Mouse (Mus musculus) embryonic facial prominence, embryonic 13.5 days (tissue): ENCODE results near the gene Irf8. TPM values are rescaled to one million over a fixed set of nuclear protein-coding genes. Genes with fewer than 3 reads are reported as not detected.
A peak's percentile ranks its signal among the peaks of the same experiment; 100 is the strongest.

Experiments
- ATAC-seq: fragments of 200-750 bp; cut with Nextera tagmentation; 2 replicates; pipeline ENCODE4 v1.8.0; 2017; ENCODE audit warnings: low read depth; ENCODE audit not compliant: insufficient number of reproducible peaks, insufficient read depth, low FRiP score, low TSS enrichment
- H3K27ac ChIP-seq: fragments of 300-500 bp; sonication (generic); 2 replicates; pipeline ENCODE4 v1.5.1; 2015; ENCODE audit warnings: moderate library complexity, mild to moderate bottlenecking, inconsistent platforms
- H3K27me3 ChIP-seq: fragments of 300-500 bp; sonication (generic); 2 replicates; pipeline ENCODE4 v1.6.1; 2015; ENCODE audit warnings: mild to moderate bottlenecking, inconsistent platforms
- H3K36me3 ChIP-seq: fragments of 300-500 bp; sonication (generic); 2 replicates; pipeline ENCODE4 v1.6.1; 2015; ENCODE audit warnings: mild to moderate bottlenecking, inconsistent platforms
- H3K4me1 ChIP-seq: fragments of 300-500 bp; sonication (generic); 2 replicates; pipeline ENCODE4 v1.6.1; 2015; ENCODE audit warnings: inconsistent platforms
- H3K4me2 ChIP-seq: fragments of 300-500 bp; sonication (generic); 2 replicates; pipeline ENCODE4 v1.6.1; 2015; ENCODE audit warnings: moderate library complexity, mild to moderate bottlenecking, inconsistent platforms
- H3K4me3 ChIP-seq: fragments of 300-500 bp; sonication (generic); 2 replicates; pipeline ENCODE4 v1.5.1; 2015; ENCODE audit warnings: mild to moderate bottlenecking, inconsistent platforms
- H3K9ac ChIP-seq: fragments of 300-500 bp; sonication (generic); 2 replicates; pipeline ENCODE4 v1.6.1; 2015; ENCODE audit warnings: mild to moderate bottlenecking, inconsistent platforms
- H3K9me3 ChIP-seq: fragments of 300-500 bp; sonication (generic); 2 replicates; pipeline ENCODE4 v1.6.1; 2016; ENCODE audit warnings: inconsistent platforms
- WGBS: fragments of 180-500 bp; shearing (Covaris S2); methylation state at CpG from one replicate; pipeline ENCODE4 v1.1.7; 2015; ENCODE audit warnings: mixed read lengths; 5-methylcytosine and 5-hydroxymethylcytosine counted together
- polyA plus RNA-seq: library from polyadenylated mRNA; unstranded; fragments of >200 nt; fragmentation: Nextera tagmentation; extraction: Ambion mirVana; gene quantifications from 2 replicates; pipeline ENCODE4 v1.2.1, GENCODE M21; 2015

Gene Irf8
- polyA plus RNA-seq, 1 experiment from 2014 or later = 3.9 TPM

DNA sequence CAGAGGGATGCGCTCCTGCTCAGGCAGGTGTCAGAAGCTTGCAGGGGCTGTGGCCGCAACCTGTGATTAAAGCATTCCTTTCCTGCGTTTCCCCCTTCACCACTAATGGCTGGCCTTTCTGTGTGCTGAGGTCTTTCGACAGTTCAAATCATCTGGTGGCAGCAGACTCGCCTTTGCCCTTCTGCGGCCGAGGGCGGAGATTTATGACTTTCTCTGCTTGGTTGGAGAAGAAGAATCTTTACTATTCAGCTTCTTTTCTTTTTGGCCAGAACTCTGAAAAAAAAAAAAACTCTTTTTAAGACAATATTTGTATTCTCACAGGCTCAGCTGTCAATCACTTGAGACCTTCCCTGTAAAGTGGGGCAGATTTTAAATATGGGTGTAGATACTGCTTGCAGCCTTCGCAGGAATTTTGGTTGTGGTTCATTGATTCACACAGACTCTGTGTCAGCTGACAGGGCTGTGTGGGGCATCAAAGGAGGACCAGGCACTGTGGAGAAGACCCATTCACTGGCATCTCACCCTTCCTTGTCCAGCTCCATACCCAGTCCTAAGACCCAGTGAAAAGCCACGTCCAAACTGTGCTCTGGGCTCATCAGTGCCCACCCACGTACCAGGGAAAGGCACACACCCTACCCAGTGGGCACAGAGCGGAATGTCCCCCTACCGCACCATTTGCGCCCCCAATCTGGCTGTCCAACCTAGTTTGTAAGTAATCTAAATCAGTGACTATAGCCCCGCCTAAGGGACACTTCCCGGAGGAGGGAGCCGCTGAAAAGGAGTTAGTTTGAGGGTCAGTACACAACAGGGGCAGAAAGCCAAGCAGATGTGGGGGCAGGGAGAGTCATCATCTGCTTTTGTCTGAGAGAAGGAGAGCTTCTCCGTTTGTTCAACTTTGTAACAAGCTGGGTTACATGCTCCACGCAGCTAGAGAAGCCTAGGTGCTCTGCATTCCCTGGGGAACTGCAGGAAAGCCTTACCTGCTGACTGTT is 19.4 kb downstream of the Irf8 start:
- Histone ChIP-seq H3K36me3 (no peaks in the 10 kb centered on the region), H3K27me3 (no peaks in the 10 kb centered on the region), H3K4me3 (no peak overlapping the region), H3K27ac (0 out of 2 replicates have a peak overlapping the region, but pooled peaks have one; percentile 28), H3K9ac (no peak overlapping the region), H3K9me3 (no peaks in the 10 kb centered on the region), H3K4me2 (no peak overlapping the region), H3K4me1 (peaks cover 24% of the 10 kb centered on the region)
- no peak for ATAC-seq
- 55% methylated on average over 19 of the region's 19 CpGs for WGBS

- 18% methylated on average over 4 of the region's 4 CpGs for WGBS
- ATAC-seq = no peak
- H3K4me2 ChIP-seq = no peak overlapping the region
- H3K27ac ChIP-seq = no peak overlapping the region
- H3K9ac ChIP-seq = no peak overlapping the region
- H3K4me1 ChIP-seq = peaks cover 9% of the 10 kb centered on the region; the same call in 1 of the 2 replicates
- H3K27me3 ChIP-seq = no peaks in the 10 kb centered on the region
- no peaks in the 10 kb centered on the region for H3K36me3 ChIP-seq
- no peak overlapping the region for H3K4me3 ChIP-seq
- H3K9me3 ChIP-seq = no peaks in the 10 kb centered on the region
Measured at GRCm38 (mm10) chr8:120758005-120758404, 21.8 kb downstream of the Irf8 start.

DNA sequence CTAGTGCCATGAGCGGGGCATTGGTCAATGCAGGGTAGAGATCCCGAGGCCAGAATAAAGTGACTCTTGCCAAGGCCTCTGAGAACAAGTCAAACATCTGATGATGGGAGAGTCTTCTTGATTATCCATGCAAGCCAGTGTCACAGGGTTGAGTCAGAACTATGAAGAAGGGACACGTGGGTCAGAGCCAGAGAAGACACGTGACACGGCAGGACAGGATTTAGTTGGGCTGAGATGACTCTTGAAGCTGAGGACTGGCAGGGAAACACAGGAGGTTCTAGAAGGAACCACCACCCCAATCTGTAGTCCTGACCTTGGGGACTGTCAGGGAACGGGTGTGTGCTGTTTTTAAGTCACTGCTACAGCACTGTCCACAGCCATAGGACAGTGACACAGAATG is 23.7 kb downstream of the Irf8 start:
- Histone ChIP-seq H3K4me1 (peaks cover 6% of the 10 kb centered on the region; the same call in 1 of the 2 replicates), H3K36me3 (no peaks in the 10 kb centered on the region), H3K27me3 (no peaks in the 10 kb centered on the region), H3K9me3 (no peaks in the 10 kb centered on the region), H3K9ac (no peak overlapping the region), H3K4me3 (no peak overlapping the region), H3K27ac (no peak overlapping the region), H3K4me2 (no peak overlapping the region)
- ATAC-seq = no peak
- WGBS = 81% methylated on average over 6 of the region's 6 CpGs

GRCm38 (mm10) chr8:120760341-120761215 is 24.4 kb downstream of the Irf8 start:
- WGBS = 81% methylated on average over 19 of the region's 19 CpGs
- H3K27ac ChIP-seq = no peak overlapping the region
- H3K9me3 ChIP-seq = no peaks in the 10 kb centered on the region

GRCm38 (mm10) chr8:120763267-120763666 is 27.1 kb downstream of the Irf8 start:
- H3K4me3 ChIP-seq = no peak overlapping the region
- no peak overlapping the region for H3K27ac ChIP-seq
- ATAC-seq = no peak
- H3K4me1 ChIP-seq = 0 out of 2 replicates have a peak, but pooled peaks cover under 1% of the 10 kb centered on the region
- no peaks in the 10 kb centered on the region for H3K9me3 ChIP-seq
- H3K4me2 ChIP-seq = no peak overlapping the region
- no peak overlapping the region for H3K9ac ChIP-seq
- no peaks in the 10 kb centered on the region for H3K36me3 ChIP-seq
- 64% methylated on average over 5 of the region's 5 CpGs for WGBS
- no peaks in the 10 kb centered on the region for H3K27me3 ChIP-seq

More at GRCm38 (mm10) chr8:120760341-120761215, 24.4 kb downstream of the Irf8 start:
- no peak overlapping the region for H3K4me3 ChIP-seq
- no peak for ATAC-seq
- no peaks in the 10 kb centered on the region for H3K27me3 ChIP-seq
- H3K36me3 ChIP-seq = no peaks in the 10 kb centered on the region
- peaks cover 5% of the 10 kb centered on the region; the same call in 1 of the 2 replicates for H3K4me1 ChIP-seq
- H3K4me2 ChIP-seq = no peak overlapping the region
- H3K9ac ChIP-seq = no peak overlapping the region

DNA sequence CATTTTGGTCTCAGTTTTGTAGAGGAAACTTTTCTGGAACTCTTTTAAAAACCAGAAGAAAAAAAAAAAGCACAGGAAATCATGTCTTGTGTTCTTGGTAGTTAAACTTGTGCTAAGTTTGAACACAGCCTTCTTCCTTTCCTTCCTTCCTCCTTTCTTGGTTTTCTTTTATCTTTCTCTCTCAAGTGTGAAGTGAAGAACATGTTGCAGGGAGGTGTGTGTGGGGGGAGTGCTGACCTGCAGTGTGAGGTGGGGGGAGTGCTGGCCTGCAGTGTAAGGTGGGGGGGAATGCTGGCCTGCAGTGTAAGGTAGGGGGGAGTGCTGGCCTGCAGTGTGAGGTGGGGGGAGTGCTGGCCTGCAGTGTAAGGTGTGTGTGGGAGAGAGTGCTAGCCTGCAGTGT is 28.5 kb downstream of the Irf8 start:
- Histone ChIP-seq H3K4me2 (no peak overlapping the region), H3K4me1 (peaks cover 6% of the 10 kb centered on the region; the same call in 1 of the 2 replicates), H3K9me3 (no peaks in the 10 kb centered on the region), H3K27ac (no peak overlapping the region), H3K36me3 (no peaks in the 10 kb centered on the region), H3K4me3 (no peak overlapping the region), H3K9ac (no peak overlapping the region), H3K27me3 (no peaks in the 10 kb centered on the region)
- no peak for ATAC-seq

DNA sequence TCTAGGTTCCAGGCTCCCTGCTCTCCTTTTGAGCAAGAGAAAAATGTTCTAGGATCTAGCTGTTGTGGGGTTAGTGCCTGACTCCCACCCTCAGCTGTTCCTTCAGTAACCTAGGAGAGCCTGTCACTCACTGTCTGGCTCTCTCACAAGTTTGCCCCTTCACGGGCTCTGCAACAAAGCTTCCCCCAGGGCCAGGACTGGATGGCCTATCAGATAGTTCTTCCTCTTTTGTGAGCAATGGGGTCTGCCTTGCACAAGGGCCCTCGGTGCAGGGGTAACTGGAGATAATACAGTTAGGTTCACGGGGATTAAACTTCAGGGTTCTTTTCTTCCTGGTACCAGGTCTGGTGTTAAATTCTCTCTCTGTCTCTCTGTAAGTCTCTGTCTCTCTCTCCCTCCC is 30.5 kb downstream of the Irf8 start:
- H3K27me3 ChIP-seq = no peaks in the 10 kb centered on the region
- 28% methylated on average over 3 of the region's 3 CpGs for WGBS
- H3K4me2 ChIP-seq = no peak overlapping the region
- no peak for ATAC-seq
- H3K9ac ChIP-seq = no peak overlapping the region
- H3K4me1 ChIP-seq = peaks cover 6% of the 10 kb centered on the region; the same call in 1 of the 2 replicates
- H3K9me3 ChIP-seq = no peaks in the 10 kb centered on the region
- no peak overlapping the region for H3K4me3 ChIP-seq
- H3K36me3 ChIP-seq = no peaks in the 10 kb centered on the region
- no peak overlapping the region for H3K27ac ChIP-seq

GRCm38 (mm10) chr8:120768454-120769218 is 32.5 kb downstream of the Irf8 start:
- no peaks in the 10 kb centered on the region for H3K9me3 ChIP-seq
- H3K4me3 ChIP-seq = no peak overlapping the region
- no peak for ATAC-seq
- H3K36me3 ChIP-seq = no peaks in the 10 kb centered on the region
- no peak overlapping the region for H3K9ac ChIP-seq
- no peaks in the 10 kb centered on the region for H3K27me3 ChIP-seq
- no peak overlapping the region for H3K4me2 ChIP-seq
- 68% methylated on average over 12 of the region's 12 CpGs for WGBS
- peaks cover 6% of the 10 kb centered on the region; the same call in 1 of the 2 replicates for H3K4me1 ChIP-seq
- H3K27ac ChIP-seq = no peak overlapping the region

DNA sequence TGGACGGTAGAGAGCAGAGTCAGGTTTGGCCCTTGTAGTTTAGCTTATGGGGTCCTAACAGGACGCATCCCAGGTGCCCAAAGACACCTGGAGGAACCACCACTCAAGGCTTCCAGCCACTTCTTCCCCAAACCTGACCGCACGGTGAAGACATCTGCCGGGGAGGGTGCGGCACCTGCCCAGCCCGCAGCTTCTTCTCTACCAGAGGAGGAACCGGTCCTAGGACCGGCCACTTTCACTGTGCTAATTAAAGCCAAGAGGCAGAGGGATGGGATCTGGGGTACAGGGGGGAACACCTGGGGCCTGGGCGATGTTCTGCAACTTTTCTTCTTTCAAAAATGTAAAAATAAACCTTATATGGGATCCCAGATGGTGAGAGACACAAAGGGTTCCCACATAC is 41.0 kb downstream of the Irf8 start:
- Histone ChIP-seq H3K27ac (no peak overlapping the region), H3K4me3 (no peak overlapping the region), H3K4me2 (no peak overlapping the region), H3K4me1 (no peaks in the 10 kb centered on the region), H3K27me3 (peaks cover 7% of the 10 kb centered on the region; the same call in 1 of the 2 replicates), H3K9me3 (no peaks in the 10 kb centered on the region), H3K36me3 (no peaks in the 10 kb centered on the region), H3K9ac (no peak overlapping the region)
- WGBS = 85% methylated on average over 10 of the region's 10 CpGs
- no peak for ATAC-seq

GRCm38 (mm10) chr8:120777732-120778131 is 41.6 kb downstream of the Irf8 start:
- ATAC-seq = no peak
- no peak overlapping the region for H3K4me3 ChIP-seq
- no peaks in the 10 kb centered on the region for H3K36me3 ChIP-seq
- H3K9me3 ChIP-seq = no peaks in the 10 kb centered on the region
- no peaks in the 10 kb centered on the region for H3K4me1 ChIP-seq
- no peak overlapping the region for H3K27ac ChIP-seq
- 50% methylated on average over 13 of the region's 13 CpGs for WGBS
- no peak overlapping the region for H3K4me2 ChIP-seq
- H3K27me3 ChIP-seq = peaks cover 7% of the 10 kb centered on the region; the same call in 1 of the 2 replicates
- no peak overlapping the region for H3K9ac ChIP-seq

DNA sequence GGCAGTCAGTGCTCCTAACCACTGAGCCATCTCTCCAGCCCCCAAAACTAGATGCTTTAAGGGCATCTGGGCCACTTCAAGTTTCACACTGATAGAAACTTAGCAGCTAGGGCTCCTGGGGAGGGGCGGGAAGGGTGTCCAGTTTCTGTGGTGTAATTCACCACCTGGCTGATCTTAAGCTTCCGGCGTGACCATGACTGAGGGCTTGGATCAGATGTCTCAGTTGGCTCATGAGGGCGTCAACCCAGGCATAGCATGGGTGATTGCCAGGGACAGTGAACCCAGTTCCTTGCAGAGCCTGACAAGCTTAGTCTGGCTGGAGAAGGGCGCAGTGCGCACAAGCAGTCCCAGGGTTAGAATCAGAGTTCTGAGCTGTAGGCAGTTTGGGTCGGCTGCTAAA is 42.9 kb downstream of the Irf8 start:
- Histone ChIP-seq H3K36me3 (no peaks in the 10 kb centered on the region), H3K4me2 (no peak overlapping the region), H3K9ac (no peak overlapping the region), H3K27ac (no peak overlapping the region), H3K4me1 (no peaks in the 10 kb centered on the region), H3K9me3 (no peaks in the 10 kb centered on the region), H3K4me3 (no peak overlapping the region), H3K27me3 (peaks cover 7% of the 10 kb centered on the region; the same call in 1 of the 2 replicates)
- ATAC-seq = no peak
- 92% methylated on average over 7 of the region's 7 CpGs for WGBS
